Mouse (Mus musculus) heart, postnatal 4 days (tissue): ENCODE measurements around the gene Ncs1. TPM values are rescaled to one million over a fixed set of nuclear protein-coding genes. Genes with fewer than 3 reads are reported as not detected.

Experiments used
- DNase-seq: peaks from one replicate; pipeline ENCODE4 v3.0.0; 2021
- total RNA-seq, 2 experiments: library from RNA; stranded (reverse); gene quantifications; 2 replicates each; pipeline ENCODE4 v1.2.3; 2021

Gene Ncs1
- total RNA-seq, 2 experiments from 2014 or later = 23.8 to 34.2 TPM

DNA sequence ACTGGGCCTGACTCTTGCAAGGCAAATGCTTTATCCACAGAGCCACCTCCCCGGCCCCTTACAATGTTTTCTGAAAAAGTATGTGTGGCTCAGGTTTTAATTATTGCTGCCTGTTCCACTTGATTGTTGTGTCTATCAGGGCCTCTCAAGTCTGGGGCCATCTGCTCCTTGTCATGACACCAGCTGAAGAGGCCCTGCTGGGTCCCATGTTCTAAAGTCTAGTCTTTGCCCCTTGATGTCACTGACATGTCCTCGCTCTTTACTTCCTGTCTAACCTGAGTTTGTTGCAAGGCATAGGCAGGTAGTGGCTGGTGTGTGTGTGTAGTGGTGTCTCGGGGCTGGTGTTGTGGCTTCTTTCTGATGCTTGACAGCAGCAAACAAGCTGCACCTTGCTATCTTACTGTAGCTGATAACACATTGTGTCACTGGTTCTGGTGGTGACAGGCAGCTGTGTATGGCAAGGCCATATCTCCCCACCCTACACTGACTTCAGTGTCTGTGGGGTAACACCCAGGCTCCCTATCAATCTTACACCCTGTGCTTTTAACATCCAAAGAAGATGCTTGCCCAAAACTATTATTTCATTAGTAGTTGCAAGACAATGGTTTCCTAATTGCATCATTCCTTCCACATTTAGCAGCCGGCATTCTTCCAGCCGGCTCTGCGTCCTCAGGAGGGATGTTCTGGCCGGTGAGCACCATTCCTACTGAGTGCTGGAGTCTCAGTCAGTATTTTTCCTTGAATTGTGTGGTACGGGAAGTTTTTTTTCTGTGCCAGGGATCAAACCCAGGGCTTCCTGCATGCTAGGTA, 96.3 kb downstream of the Ncs1 start:
- peak; percentile 50 for DNase-seq

Other genes starting within 250 kb of the Ncs1 start
- gene Fnbp1, start 103.8 kb upstream of the Ncs1 start, total RNA-seq = 10 to 100 TPM; 52.9 to 59.1 TPM
- gene Gpr107, start 93.5 kb upstream of the Ncs1 start, total RNA-seq = 10 to 100 TPM; 41.6 to 43.0 TPM
- 1 to 10 TPM; 1.7 to 2.9 TPM for gene Hmcn2, start 68.6 kb downstream of the Ncs1 start, total RNA-seq
- 1 to 10 TPM; 4.9 to 6.6 TPM for gene Ass1, start 224.4 kb downstream of the Ncs1 start, total RNA-seq